Mouse (Mus musculus) macrophage (primary cell): ENCODE results near the gene Ube2t. TPM values are rescaled to one million over a fixed set of nuclear protein-coding genes. Genes with fewer than 3 reads are reported as not detected.

Experiments used
- H3K27ac ChIP-seq: fragments of 350-480 bp; formaldehyde crosslinking; 2 replicates; pipeline ENCODE4 v1.9.0; 2021
- H3K36me3 ChIP-seq: fragments of 350-480 bp; formaldehyde crosslinking; 2 replicates; pipeline ENCODE4 v1.9.0; 2021; ENCODE audit errors: inconsistent target
- H3K4me3 ChIP-seq: fragments of 350-480 bp; formaldehyde crosslinking; 2 replicates; pipeline ENCODE4 v1.9.0; 2021; ENCODE audit errors: inconsistent target
- H3K79me2 ChIP-seq: fragments of 350-480 bp; formaldehyde crosslinking; 2 replicates; pipeline ENCODE4 v1.9.0; 2021; ENCODE audit errors: inconsistent target
- WGBS: methylation state at CpG from one replicate; pipeline ENCODE4 v1.1.7; 2026; ENCODE audit warnings: inconsistent platforms; ENCODE audit not compliant: missing documents; 5-methylcytosine and 5-hydroxymethylcytosine counted together
- polyA plus RNA-seq: library from polyadenylated mRNA; stranded (reverse); fragments of 250-400 nt; gene quantifications from 3 replicates; pipeline ENCODE4 v1.2.4, GENCODE M21; 2018; ENCODE audit warnings: inconsistent platforms
- total RNA-seq, 78 experiments: library from RNA; depleted of rRNA; stranded (reverse); fragments of 250-400 nt; gene quantifications; 1 replicate in 9 of 78; 2 replicates in 24 of 78; 3 replicates in 43 of 78; 4 replicates in 2 of 78; pipeline ENCODE4 v1.2.4; 2018; ENCODE audit warnings: inconsistent platforms in 56 of 78

Gene Ube2t
- total RNA-seq (2018; cell fraction: chromatin; rRNA removed) = 10 to 100 TPM in 1 of 26 experiments, 1 to 10 TPM in 21, under 1 TPM in 3, not detected in 1; 0.12 to 10.7 (median 1.9) TPM
- total RNA-seq (2018; cell fraction: cytosol; rRNA removed) = 1 to 10 TPM in 23 of 26 experiments, under 1 TPM in 3; 0.62 to 3.0 (median 1.8) TPM
- total RNA-seq (2018; cell fraction: nucleus; rRNA removed) = 1 to 10 TPM in 19 of 26 experiments, under 1 TPM in 7; 0.25 to 8.2 (median 1.6) TPM
- 1.9 to 8.8 TPM (median 2.7 TPM) in 3 replicates for polyA plus RNA-seq

DNA sequence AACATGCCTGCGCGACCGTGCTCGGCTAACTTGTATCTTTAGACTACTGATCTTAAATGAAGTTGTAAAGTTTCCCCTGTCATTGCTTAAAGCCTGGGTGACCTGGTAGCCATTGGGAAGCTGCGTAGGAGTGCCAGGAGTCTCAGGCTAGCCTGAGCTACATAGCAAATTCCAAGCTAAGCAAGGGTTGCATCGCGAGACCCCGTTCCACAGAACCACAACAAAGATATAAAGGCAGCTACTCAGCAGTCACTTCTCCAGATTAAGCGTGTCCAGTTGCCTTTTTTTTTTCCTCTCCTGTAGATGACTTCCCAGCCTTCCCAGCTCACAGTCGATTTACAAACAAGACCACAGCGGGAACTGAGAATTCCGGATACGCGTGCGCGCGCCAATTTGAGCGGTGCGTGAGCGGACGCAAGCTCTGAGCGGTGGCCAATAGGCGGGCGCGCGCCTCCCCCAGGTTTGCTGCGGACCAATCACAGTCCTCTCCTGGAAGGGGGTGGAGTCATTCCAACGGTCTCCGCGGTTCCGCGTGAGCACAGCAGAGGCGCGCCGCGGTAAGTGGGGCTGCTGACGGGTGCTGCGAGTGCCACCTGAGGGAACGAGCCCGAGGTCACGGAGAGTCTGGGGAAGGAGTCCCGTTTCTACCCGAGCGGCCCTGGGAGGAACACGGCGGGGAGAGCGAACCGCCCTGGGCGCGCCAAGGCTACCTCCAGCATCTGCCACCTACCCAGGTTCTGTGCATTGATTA, at the start of gene Ube2t:
Ube2t (plus strand) TSS at position 513 of the 751 bp plus-strand sequence.
- Histone ChIP-seq H3K27ac (peak within 1 kb of the TSS; percentile 32), H3K4me3 (peak within 1 kb of the TSS; percentile 78)
- WGBS = 2% methylated on average over 50 of the region's 50 CpGs

DNA sequence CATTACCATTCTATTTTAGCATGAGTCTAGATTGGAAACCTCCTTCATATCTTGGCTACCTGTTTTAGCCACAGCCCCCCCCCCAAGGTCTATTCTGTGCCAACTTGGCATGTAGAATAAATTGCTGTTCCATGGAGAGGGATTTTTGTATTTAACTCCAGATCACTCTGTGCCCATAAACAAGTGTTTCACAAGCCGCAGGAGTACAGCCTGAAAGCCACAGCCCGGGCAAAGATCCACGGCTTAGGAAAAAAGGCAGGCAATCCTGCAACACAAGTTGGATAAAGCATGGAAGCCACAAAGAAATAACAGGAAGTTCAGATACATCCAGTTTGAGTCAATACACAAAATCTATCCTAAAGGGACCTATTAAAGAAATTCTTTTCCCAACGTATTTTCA, 48.8 kb upstream of the Ube2t start:
- 97% methylated on average over 4 of the region's 4 CpGs for WGBS
- no peak overlapping the region for H3K27ac ChIP-seq
- no peaks in the 10 kb centered on the region for H3K79me2 ChIP-seq
- no peaks in the 10 kb centered on the region for H3K36me3 ChIP-seq
- no peak overlapping the region for H3K4me3 ChIP-seq

More for the DNA sequence above, at the start of gene Ube2t:
- peaks cover 31% of the 10 kb centered on the region; the same call in 1 of the 2 replicates for H3K79me2 ChIP-seq
- no peaks in the 10 kb centered on the region for H3K36me3 ChIP-seq

DNA sequence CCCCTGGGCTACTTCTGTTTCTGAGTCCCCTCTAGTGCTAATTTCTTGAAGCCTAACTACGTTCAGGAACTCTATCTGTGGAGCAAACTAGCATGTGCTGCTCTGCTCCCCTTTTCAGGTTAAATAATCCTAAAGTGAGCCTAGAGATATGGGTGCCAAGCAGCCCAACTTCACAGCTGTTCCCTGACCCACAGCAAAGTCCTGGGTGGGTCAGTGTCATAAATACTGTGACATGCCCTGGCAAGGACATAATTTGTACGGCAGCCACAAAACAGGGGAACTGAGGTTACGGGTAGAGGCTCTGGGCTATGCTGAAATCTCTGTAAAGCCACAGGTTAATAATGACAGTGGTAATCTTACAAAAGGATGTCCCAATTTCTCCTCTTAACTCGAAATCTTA, 46.9 kb upstream of the Ube2t start:
- 83% methylated on average over 4 of the region's 4 CpGs for WGBS
- Histone ChIP-seq H3K79me2 (no peaks in the 10 kb centered on the region), H3K36me3 (no peaks in the 10 kb centered on the region), H3K27ac (no peak overlapping the region), H3K4me3 (no peak overlapping the region)

DNA sequence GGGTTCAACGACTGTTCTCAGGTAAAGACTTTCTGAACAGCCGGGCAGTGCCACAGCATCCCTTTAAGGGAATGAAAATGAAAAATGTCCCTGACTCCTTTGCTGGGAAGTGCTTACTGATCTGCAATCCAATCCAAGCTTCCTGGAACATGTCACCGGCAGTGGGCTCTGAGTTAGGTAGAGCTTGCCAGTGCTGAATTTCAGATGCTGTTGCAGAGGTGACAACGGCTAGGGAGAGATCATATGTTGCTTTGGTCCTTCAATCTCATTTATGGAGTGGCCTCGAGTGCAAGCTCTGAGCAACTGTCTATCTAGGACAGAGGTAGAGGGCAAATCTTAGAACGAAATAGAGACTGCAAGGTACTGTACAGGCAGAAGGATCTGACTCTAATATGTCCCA, 43.4 kb upstream of the Ube2t start:
- Histone ChIP-seq H3K27ac (no peak overlapping the region), H3K79me2 (no peaks in the 10 kb centered on the region), H3K36me3 (no peaks in the 10 kb centered on the region), H3K4me3 (no peak overlapping the region)
- WGBS = 94% methylated on average over 6 of the region's 6 CpGs

DNA sequence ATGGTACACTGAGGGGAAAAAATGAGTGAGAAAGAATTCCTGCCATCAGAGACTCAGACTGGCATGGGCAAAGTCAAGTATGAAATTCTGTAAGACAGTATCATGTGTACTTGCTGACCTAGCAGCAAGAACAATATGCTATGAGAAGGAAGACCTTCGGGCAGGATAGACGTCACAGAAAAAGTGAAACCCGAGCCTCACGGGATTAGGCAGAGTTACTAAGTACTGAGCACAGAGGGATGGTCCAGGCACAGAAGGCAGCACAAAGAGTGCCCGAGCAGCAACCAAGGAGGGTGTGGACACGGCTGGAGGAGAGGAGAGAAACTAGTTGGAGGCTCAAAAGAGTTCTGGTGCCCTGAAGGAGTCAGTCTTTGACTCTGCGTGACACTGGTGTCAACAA, 29.9 kb upstream of the Ube2t start:
- Histone ChIP-seq H3K27ac (no peak overlapping the region), H3K79me2 (no peaks in the 10 kb centered on the region), H3K36me3 (no peaks in the 10 kb centered on the region), H3K4me3 (no peak overlapping the region)
- WGBS = 86% methylated on average over 7 of the region's 7 CpGs

DNA sequence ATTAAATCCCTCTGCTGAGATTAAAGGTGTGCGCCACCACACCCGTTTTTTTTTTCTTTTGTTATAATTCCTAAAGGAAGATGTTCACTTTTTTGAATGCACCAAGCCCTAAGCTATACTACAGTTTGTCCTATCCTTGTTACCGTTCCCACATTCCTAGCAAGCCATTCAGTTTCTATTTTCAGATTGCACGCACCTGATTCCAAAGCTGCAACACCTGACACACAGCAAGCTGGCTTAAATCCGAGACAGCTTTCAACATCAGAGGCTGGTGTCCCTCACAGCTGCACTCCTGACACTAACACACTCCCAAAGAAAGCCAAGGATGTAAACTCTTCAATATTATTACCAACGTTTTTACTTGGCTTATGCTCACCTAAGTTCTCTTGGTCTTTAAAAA, 26.0 kb upstream of the Ube2t start:
- Histone ChIP-seq H3K36me3 (no peaks in the 10 kb centered on the region), H3K4me3 (no peak overlapping the region), H3K79me2 (no peaks in the 10 kb centered on the region), H3K27ac (no peak overlapping the region)
- WGBS = 89% methylated on average over 6 of the region's 6 CpGs

DNA sequence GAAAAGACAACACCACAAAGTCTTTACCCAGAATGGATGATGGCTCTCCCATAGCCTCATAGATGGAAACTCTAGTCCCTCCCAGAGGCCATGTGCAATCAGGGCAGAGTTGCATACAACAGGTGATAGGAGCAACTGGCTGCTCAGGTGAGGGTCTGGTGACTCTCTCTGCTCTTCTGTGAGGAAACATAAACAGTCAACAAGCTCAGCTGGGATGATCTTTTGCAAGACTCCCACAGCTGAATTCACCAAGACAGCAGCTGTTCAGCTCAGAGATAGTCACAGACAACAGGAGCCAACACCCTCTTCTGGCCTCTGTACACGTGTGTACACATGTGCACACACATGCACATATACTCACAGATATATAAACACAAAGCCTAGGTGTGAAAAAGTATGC, 24.1 kb upstream of the Ube2t start:
- Histone ChIP-seq H3K27ac (no peak overlapping the region), H3K4me3 (no peak overlapping the region), H3K79me2 (no peaks in the 10 kb centered on the region), H3K36me3 (no peaks in the 10 kb centered on the region)
- 100% methylated on average over 1 of the region's 1 CpGs for WGBS

DNA sequence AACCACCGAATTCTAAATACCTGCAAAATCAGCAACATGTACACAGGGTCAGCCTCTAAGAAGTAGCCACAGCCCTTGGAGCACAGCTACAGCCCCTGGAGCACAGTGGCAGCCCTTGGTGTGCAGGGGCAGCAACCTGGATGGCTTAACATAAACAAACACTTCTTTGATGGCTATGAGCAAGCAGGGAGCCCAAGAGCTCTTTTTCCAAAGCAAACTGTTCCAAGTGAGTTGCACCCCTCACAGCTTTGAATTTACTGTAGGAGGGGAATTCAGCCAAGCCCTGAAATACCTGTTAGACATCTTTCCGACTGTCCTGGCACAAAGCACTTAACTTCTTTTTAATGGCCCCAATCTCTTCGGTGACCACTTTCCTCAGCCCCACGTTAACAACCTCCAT, 21.5 kb upstream of the Ube2t start:
- H3K4me3 ChIP-seq = no peak overlapping the region
- H3K36me3 ChIP-seq = no peaks in the 10 kb centered on the region
- no peak overlapping the region for H3K27ac ChIP-seq
- 93% methylated on average over 4 of the region's 4 CpGs for WGBS
- no peaks in the 10 kb centered on the region for H3K79me2 ChIP-seq

DNA sequence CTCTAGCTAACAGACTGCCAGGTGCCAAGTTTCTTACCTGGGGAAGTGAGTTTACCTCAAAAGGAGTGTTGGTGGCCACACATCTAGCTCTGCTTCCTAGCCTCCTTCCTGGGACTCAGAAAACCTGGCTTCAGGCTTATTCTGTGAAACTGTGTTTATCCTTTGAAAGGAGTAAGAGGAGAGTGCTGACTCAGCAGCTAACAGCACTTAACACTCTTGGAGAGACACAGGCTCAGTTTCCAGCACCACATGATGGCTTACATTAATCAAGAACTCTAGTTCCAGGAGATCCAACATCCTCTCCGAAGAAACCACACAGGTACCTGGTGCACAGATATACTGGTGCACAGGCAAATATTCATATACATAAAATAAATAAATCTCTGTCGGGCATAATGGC, 19.5 kb upstream of the Ube2t start:
- 100% methylated on average over 2 of the region's 2 CpGs for WGBS
- Histone ChIP-seq H3K4me3 (no peak overlapping the region), H3K79me2 (no peaks in the 10 kb centered on the region), H3K36me3 (no peaks in the 10 kb centered on the region), H3K27ac (no peak overlapping the region)

DNA sequence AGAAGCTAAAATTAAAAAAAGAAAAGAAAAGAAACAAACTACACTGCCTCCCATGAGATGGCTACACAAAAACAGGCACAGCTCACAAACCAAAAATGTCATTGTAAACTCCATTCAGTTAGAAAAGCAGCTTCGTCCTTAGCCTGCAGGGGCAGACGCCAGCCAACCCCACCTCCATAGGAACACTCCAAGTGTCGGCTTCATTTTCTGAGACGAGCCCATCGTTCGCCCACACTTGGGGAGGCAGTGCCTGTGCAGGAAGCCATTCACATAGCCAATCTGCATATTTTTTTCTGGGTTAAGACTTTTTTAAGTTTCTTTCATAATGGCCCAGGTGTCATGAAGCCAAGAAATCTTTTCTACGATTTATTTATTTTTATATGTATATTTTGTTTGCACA, 14.8 kb upstream of the Ube2t start:
- H3K36me3 ChIP-seq = no peaks in the 10 kb centered on the region
- no peak overlapping the region for H3K27ac ChIP-seq
- no peak overlapping the region for H3K4me3 ChIP-seq
- WGBS = 92% methylated on average over 6 of the region's 7 CpGs
- peaks cover 3% of the 10 kb centered on the region; the same call in 1 of the 2 replicates for H3K79me2 ChIP-seq

DNA sequence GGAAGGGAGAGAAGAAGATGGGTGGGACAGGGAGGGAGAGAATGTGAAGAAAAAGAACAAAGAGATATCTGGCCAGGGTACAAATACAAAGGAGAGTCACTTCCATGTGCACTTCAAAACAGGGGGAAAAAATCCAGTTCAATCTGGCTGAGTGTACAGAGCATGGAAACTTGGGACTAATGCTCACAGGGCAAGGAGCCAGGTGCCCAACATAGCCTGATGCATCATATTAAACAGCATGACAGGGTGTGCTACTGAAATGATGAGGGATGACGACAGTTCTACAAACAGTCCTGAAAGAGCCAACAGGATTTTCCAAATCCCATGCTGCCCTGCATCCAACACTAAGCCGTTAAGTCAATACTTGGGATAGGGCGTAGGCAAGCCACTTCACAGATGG, 12.4 kb upstream of the Ube2t start:
- H3K79me2 ChIP-seq = peaks cover 9% of the 10 kb centered on the region; the same call in 1 of the 2 replicates
- WGBS = 97% methylated on average over 3 of the region's 3 CpGs
- no peaks in the 10 kb centered on the region for H3K36me3 ChIP-seq
- no peak overlapping the region for H3K27ac ChIP-seq
- H3K4me3 ChIP-seq = no peak overlapping the region

DNA sequence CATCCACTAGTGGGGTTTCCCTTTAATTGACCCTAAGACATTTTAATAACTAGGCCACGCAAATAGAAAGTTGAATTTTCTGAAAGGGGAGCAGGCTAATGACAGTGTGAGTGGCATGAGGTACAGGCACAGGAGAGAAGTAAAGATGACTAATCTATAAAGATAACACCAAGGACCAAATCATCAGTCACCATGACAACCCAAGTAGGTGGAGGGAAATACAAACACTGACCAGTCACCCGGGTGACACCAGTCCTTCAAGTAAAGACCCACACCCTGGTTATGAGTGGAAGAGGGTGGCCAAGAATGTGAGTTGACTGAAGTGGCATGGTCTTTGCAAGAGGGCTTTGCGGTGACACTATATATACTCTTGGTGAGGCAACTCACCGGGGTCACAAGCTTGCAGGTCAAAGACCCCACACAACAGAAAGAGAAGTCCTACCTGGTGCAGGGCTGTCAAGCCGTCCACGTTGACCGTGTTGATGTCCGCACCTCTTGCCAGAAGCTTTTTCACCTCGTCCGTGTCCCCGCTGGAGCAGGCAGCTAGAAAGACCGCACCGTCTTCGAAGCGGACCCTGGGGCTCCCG, 7.2 kb upstream of the Ube2t start:
- Histone ChIP-seq H3K79me2 (peaks cover 12% of the 10 kb centered on the region; the same call in 1 of the 2 replicates), H3K27ac (no peak overlapping the region), H3K36me3 (no peaks in the 10 kb centered on the region), H3K4me3 (peak overlapping the region; percentile 60)
- 3% methylated on average over 16 of the region's 16 CpGs for WGBS

DNA sequence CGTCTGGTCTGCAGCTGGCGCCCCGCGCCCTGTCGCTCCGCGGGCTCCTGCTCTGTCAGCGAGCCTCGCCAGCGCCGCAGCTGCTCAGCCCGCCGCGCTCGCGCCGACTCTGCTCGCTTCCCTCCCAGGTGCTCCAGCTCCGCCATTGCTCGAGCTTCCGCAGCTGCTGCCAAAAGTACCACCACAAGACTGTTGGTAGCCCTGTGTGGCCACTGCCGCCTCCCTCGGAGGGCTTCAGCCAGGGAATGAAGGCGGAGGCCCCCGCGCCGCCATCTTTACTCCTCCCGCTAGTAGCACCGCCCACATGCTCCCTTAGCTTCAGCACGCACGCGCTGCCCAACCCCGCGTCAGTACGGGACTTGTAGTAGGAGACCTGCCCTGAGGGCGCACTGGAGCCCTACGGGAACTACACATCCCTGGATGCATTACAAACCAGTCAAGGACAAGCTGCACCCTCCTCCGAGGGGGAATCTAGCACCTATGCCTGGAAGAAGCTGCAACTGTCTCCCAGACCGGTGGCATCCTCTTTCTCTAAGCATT, 6.7 kb upstream of the Ube2t start, which contains the start of gene Ppp1r12b:
Ppp1r12b (minus strand) TSS at position 306 of the 540 bp plus-strand sequence.
- Histone ChIP-seq H3K27ac (no peak within 1 kb of the TSS), H3K79me2 (peaks cover 12% of the 10 kb centered on the region; the same call in 1 of the 2 replicates), H3K4me3 (peak within 1 kb of the TSS; percentile 60), H3K36me3 (no peaks in the 10 kb centered on the region)
- under 1% methylated on average over 39 of the region's 39 CpGs for WGBS

DNA sequence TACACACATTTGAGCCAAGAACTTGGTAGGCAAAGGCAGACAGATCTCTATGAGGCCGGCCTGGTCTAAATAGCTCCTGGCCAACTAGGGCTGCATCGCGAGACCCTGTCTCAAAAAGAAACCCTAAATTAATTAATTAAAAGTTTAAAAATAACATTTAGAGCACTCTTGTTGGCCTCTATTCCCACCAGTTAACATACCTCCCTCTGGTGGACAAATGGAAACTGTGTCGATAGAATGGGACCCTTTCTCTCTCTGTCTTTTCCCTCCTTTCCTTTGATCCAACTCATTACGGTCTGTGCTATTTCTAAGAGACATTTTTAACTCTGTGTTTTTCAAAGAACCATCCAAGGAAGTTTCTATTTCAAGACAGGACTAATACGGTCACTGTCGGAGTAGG, 1.7 kb upstream of the Ube2t start:
- Histone ChIP-seq H3K4me3 (no peak overlapping the region), H3K27ac (no peak overlapping the region), H3K79me2 (peaks cover 26% of the 10 kb centered on the region; the same call in 1 of the 2 replicates), H3K36me3 (no peaks in the 10 kb centered on the region)
- 69% methylated on average over 7 of the region's 7 CpGs for WGBS

DNA sequence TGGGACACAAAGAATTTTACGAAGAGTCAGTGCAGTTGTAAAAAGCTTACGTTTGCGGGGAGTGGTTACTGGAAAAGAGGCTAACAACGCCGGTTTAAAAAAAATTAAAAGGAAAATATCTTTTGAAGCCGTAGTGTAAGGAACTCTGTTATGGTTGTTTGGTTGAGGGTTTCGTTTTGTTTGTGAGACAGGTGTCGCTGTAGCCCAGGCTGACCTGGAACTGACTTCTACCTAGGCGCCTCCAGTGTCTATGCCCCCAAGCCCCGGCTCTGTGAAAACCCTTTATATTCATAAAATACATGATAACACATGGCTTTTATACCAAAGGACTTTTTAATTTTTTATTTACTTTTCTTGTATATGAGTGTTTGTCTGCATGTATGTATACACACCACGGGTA, 456 bp downstream of the Ube2t start:
- H3K4me3 ChIP-seq = peak overlapping the region; percentile 78
- H3K79me2 ChIP-seq = peaks cover 31% of the 10 kb centered on the region; the same call in 1 of the 2 replicates
- WGBS = 5% methylated on average over 11 of the region's 11 CpGs
- peak overlapping the region; percentile 32 for H3K27ac ChIP-seq
- no peaks in the 10 kb centered on the region for H3K36me3 ChIP-seq
